Mouse (Mus musculus): ENCODE results near the gene Foxr1. TPM values are rescaled to one million over a fixed set of nuclear protein-coding genes. Genes with fewer than 3 reads are reported as not detected.
A peak's percentile ranks its signal among the peaks of the same experiment; 100 is the strongest.

Foxr1 gene
- polyA plus RNA-seq, 1 experiment = not detected

- Histone ChIP-seq H3K79me2 (ENCODE audit: control insufficient read depth, insufficient read depth) (no peaks in the 10 kb centered on the region), H3K4me3 (ENCODE audit: insufficient read depth, poor library complexity, severe bottlenecking) (no peak overlapping the region)
- no peak for TF ChIP-seq MYOD1 (IDR thresholded peaks at IDR 0.05; ENCODE audit: control insufficient read depth, insufficient read length, low read depth)
- no peak for TF ChIP-seq MYOG (IDR thresholded peaks at IDR 0.05; ENCODE audit: control insufficient read depth, extremely low read depth, insufficient read length)
- TF ChIP-seq FOSL1 (IDR thresholded peaks at IDR 0.05; ENCODE audit: insufficient read depth, low read length, poor library complexity, severe bottlenecking) = no peak
- no peak for TF ChIP-seq CTCF (IDR thresholded peaks at IDR 0.05; ENCODE audit: control insufficient read depth, insufficient read depth, insufficient read length)
- TF ChIP-seq CEBPB (IDR thresholded peaks at IDR 0.05; ENCODE audit: low read depth) = no peak
- no peak for TF ChIP-seq MAX (IDR thresholded peaks at IDR 0.05)
- no peak for TF ChIP-seq USF1 (IDR thresholded peaks at IDR 0.05; ENCODE audit: low read depth)
These were observed 33.4 kb upstream of the Foxr1 start for GRCm38 (mm10) chr9:44474327-44474726.

GRCm38 (mm10) chr9:44473184-44473583 lies 32.2 kb upstream of the Foxr1 start:
- Histone ChIP-seq H3K4me3 (ENCODE audit: insufficient read depth, poor library complexity, severe bottlenecking) (no peak overlapping the region), H3K36me3 (ENCODE audit: control insufficient read depth, insufficient read depth) (no peaks in the 10 kb centered on the region), H3K79me2 (ENCODE audit: control insufficient read depth, insufficient read depth) (no peaks in the 10 kb centered on the region), H3ac (ENCODE audit: control insufficient read depth, insufficient read length, low read depth) (no peak overlapping the region), H3K79me3 (ENCODE audit: low read depth) (no peaks in the 10 kb centered on the region), H3K27me3 (ENCODE audit: control insufficient read depth, insufficient read depth, insufficient read length) (peaks cover 14% of the 10 kb centered on the region)
- TF ChIP-seq USF1 (IDR thresholded peaks at IDR 0.05; ENCODE audit: low read depth) (no peak), MAX (IDR thresholded peaks at IDR 0.05) (no peak), MYOG (IDR thresholded peaks at IDR 0.05; ENCODE audit: control insufficient read depth, extremely low read depth, insufficient read length) (no peak)

More at GRCm38 (mm10) chr9:44474327-44474726, 33.4 kb upstream of the Foxr1 start:
- H3K79me3 ChIP-seq (ENCODE audit: low read depth) = no peaks in the 10 kb centered on the region
- H3ac ChIP-seq (ENCODE audit: control insufficient read depth, insufficient read length, low read depth) = no peak overlapping the region
- H3K36me3 ChIP-seq (ENCODE audit: control insufficient read depth, insufficient read depth) = no peaks in the 10 kb centered on the region
- H3K27me3 ChIP-seq (ENCODE audit: control insufficient read depth, insufficient read depth, insufficient read length) = peaks cover 5% of the 10 kb centered on the region

- no peaks in the 10 kb centered on the region for H3K79me2 ChIP-seq (ENCODE audit: control insufficient read depth, insufficient read depth)
- no peaks in the 10 kb centered on the region for H3K79me3 ChIP-seq (ENCODE audit: low read depth)
- H3ac ChIP-seq (ENCODE audit: control insufficient read depth, insufficient read length, low read depth) = no peak overlapping the region
- TF ChIP-seq CTCF (IDR thresholded peaks at IDR 0.05; ENCODE audit: control insufficient read depth, insufficient read depth, insufficient read length) (no peak), MYOG (IDR thresholded peaks at IDR 0.05; ENCODE audit: control insufficient read depth, extremely low read depth, insufficient read length) (no peak), FOSL1 (IDR thresholded peaks at IDR 0.05; ENCODE audit: insufficient read depth, low read length, poor library complexity, severe bottlenecking) (no peak), MYOD1 (IDR thresholded peaks at IDR 0.05; ENCODE audit: control insufficient read depth, insufficient read length, low read depth) (no peak), MAX (IDR thresholded peaks at IDR 0.05) (no peak), USF1 (IDR thresholded peaks at IDR 0.05; ENCODE audit: low read depth) (no peak), CEBPB (IDR thresholded peaks at IDR 0.05; ENCODE audit: low read depth) (no peak)
- H3K27me3 ChIP-seq (ENCODE audit: control insufficient read depth, insufficient read depth, insufficient read length) = peaks cover 39% of the 10 kb centered on the region
- no peaks in the 10 kb centered on the region for H3K36me3 ChIP-seq (ENCODE audit: control insufficient read depth, insufficient read depth)
- no peak overlapping the region for H3K4me3 ChIP-seq (ENCODE audit: insufficient read depth, poor library complexity, severe bottlenecking)
These were observed 27.9 kb upstream of the Foxr1 start for GRCm38 (mm10) chr9:44468800-44469199.

GRCm38 (mm10) chr9:44468224-44468623 lies 27.3 kb upstream of the Foxr1 start:
- Histone ChIP-seq H3K27me3 (ENCODE audit: control insufficient read depth, insufficient read depth, insufficient read length) (peaks cover 39% of the 10 kb centered on the region), H3K79me2 (ENCODE audit: control insufficient read depth, insufficient read depth) (no peaks in the 10 kb centered on the region), H3ac (ENCODE audit: control insufficient read depth, insufficient read length, low read depth) (no peak overlapping the region), H3K36me3 (ENCODE audit: control insufficient read depth, insufficient read depth) (no peaks in the 10 kb centered on the region), H3K4me3 (ENCODE audit: insufficient read depth, poor library complexity, severe bottlenecking) (no peak overlapping the region), H3K79me3 (ENCODE audit: low read depth) (no peaks in the 10 kb centered on the region)
- TF ChIP-seq CEBPB (IDR thresholded peaks at IDR 0.05; ENCODE audit: low read depth) (no peak), USF1 (IDR thresholded peaks at IDR 0.05; ENCODE audit: low read depth) (no peak), FOSL1 (IDR thresholded peaks at IDR 0.05; ENCODE audit: insufficient read depth, low read length, poor library complexity, severe bottlenecking) (no peak), MYOG (IDR thresholded peaks at IDR 0.05; ENCODE audit: control insufficient read depth, extremely low read depth, insufficient read length) (no peak), CTCF (IDR thresholded peaks at IDR 0.05; ENCODE audit: control insufficient read depth, insufficient read depth, insufficient read length) (no peak), MAX (IDR thresholded peaks at IDR 0.05) (no peak), MYOD1 (IDR thresholded peaks at IDR 0.05; ENCODE audit: control insufficient read depth, insufficient read length, low read depth) (no peak)

- no peaks in the 10 kb centered on the region for H3K79me3 ChIP-seq (ENCODE audit: low read depth)
- H3K36me3 ChIP-seq (ENCODE audit: control insufficient read depth, insufficient read depth) = no peaks in the 10 kb centered on the region
- TF ChIP-seq FOSL1 (IDR thresholded peaks at IDR 0.05; ENCODE audit: insufficient read depth, low read length, poor library complexity, severe bottlenecking) (no peak), MYOD1 (IDR thresholded peaks at IDR 0.05; ENCODE audit: control insufficient read depth, insufficient read length, low read depth) (no peak), CTCF (IDR thresholded peaks at IDR 0.05; ENCODE audit: control insufficient read depth, insufficient read depth, insufficient read length) (no peak), MYOG (IDR thresholded peaks at IDR 0.05; ENCODE audit: control insufficient read depth, extremely low read depth, insufficient read length) (no peak), CEBPB (IDR thresholded peaks at IDR 0.05; ENCODE audit: low read depth) (no peak), USF1 (IDR thresholded peaks at IDR 0.05; ENCODE audit: low read depth) (peak; percentile 64)
- H3K4me3 ChIP-seq (ENCODE audit: insufficient read depth, poor library complexity, severe bottlenecking) = no peak overlapping the region
- H3ac ChIP-seq (ENCODE audit: control insufficient read depth, insufficient read length, low read depth) = no peak overlapping the region
- H3K27me3 ChIP-seq (ENCODE audit: control insufficient read depth, insufficient read depth, insufficient read length) = peaks cover 42% of the 10 kb centered on the region
- no peaks in the 10 kb centered on the region for H3K79me2 ChIP-seq (ENCODE audit: control insufficient read depth, insufficient read depth)
These were observed 21.0 kb upstream of the Foxr1 start for GRCm38 (mm10) chr9:44461950-44462349.

- Histone ChIP-seq H3K27me3 (ENCODE audit: control insufficient read depth, insufficient read depth, insufficient read length) (peaks cover 31% of the 10 kb centered on the region), H3K79me3 (ENCODE audit: low read depth) (no peaks in the 10 kb centered on the region), H3K79me2 (ENCODE audit: control insufficient read depth, insufficient read depth) (no peaks in the 10 kb centered on the region), H3ac (ENCODE audit: control insufficient read depth, insufficient read length, low read depth) (no peak overlapping the region), H3K36me3 (ENCODE audit: control insufficient read depth, insufficient read depth) (no peaks in the 10 kb centered on the region), H3K4me3 (ENCODE audit: insufficient read depth, poor library complexity, severe bottlenecking) (no peak overlapping the region)
- TF ChIP-seq MYOG (IDR thresholded peaks at IDR 0.05; ENCODE audit: control insufficient read depth, extremely low read depth, insufficient read length) (no peak), FOSL1 (IDR thresholded peaks at IDR 0.05; ENCODE audit: insufficient read depth, low read length, poor library complexity, severe bottlenecking) (no peak), MAX (IDR thresholded peaks at IDR 0.05) (no peak), MYOD1 (IDR thresholded peaks at IDR 0.05; ENCODE audit: control insufficient read depth, insufficient read length, low read depth) (no peak), CEBPB (IDR thresholded peaks at IDR 0.05; ENCODE audit: low read depth) (no peak), CTCF (IDR thresholded peaks at IDR 0.05; ENCODE audit: control insufficient read depth, insufficient read depth, insufficient read length) (no peak), USF1 (IDR thresholded peaks at IDR 0.05; ENCODE audit: low read depth) (no peak)
These were observed 16.3 kb upstream of the Foxr1 start for GRCm38 (mm10) chr9:44457035-44457742.
